Mouse (Mus musculus) ES-E14 (cell line): Measurements from ENCODE around the gene Mafb. TPM values are rescaled to one million over a fixed set of nuclear protein-coding genes. Genes with fewer than 3 reads are reported as not detected.

Source experiments
- DNase-seq: peaks from one replicate; pipeline ENCODE4 v3.0.0-alpha.2; 2013; ENCODE audit warnings: low read depth, low spot score
- H3K27ac ChIP-seq: 2 replicates; pipeline ENCODE4 v1.5.1; 2012; ENCODE audit warnings: low read depth, mild to moderate bottlenecking, low read length, moderate library complexity, mixed read lengths; ENCODE audit not compliant: poor library complexity, insufficient read depth, severe bottlenecking
- H3K36me3 ChIP-seq: 2 replicates; pipeline ENCODE4 v1.6.1; 2012; ENCODE audit warnings: mild to moderate bottlenecking, low read length, moderate library complexity, mixed read lengths; ENCODE audit not compliant: control insufficient read depth, poor library complexity, insufficient read depth, severe bottlenecking
- H3K4me1 ChIP-seq, 2 experiments: fragments of 150-350 bp in 1 of 2; sonication (generic) in 1 of 2; 2 replicates each; pipeline ENCODE4 v1.6.1; 2012; ENCODE audit warnings: low read length in 2 of 2, mild to moderate bottlenecking in 1 of 2, mixed read lengths in 1 of 2; ENCODE audit not compliant: control insufficient read depth in 2 of 2, insufficient read depth in 2 of 2, poor library complexity in 1 of 2
- H3K4me3 ChIP-seq, 2 experiments: fragments of 150-350 bp in 1 of 2; sonication (generic) in 1 of 2; 2 replicates each; pipeline ENCODE4 v1.5.1; 2012; ENCODE audit warnings: low read length in 2 of 2, low read depth in 1 of 2, mild to moderate bottlenecking in 1 of 2, mixed read lengths in 1 of 2; ENCODE audit not compliant: insufficient read depth in 1 of 2, poor library complexity in 1 of 2, severe bottlenecking in 1 of 2
- H3K9ac ChIP-seq: 2 replicates; pipeline ENCODE4 v1.6.1; 2012; ENCODE audit warnings: low read depth, mild to moderate bottlenecking, low read length, mixed read lengths; ENCODE audit not compliant: poor library complexity, insufficient read depth, severe bottlenecking
- H3K9me3 ChIP-seq: fragments of 150-350 bp; sonication (generic); 2 replicates; pipeline ENCODE4 v1.6.1; 2012; ENCODE audit warnings: low read depth, mild to moderate bottlenecking, low read length; ENCODE audit not compliant: control insufficient read depth, insufficient read depth
- CHD2 ChIP-seq: IDR thresholded peaks from 2 replicates; pipeline ENCODE4 v1.6.1; 2014; ENCODE audit warnings: mild to moderate bottlenecking, low read depth, low read length, inconsistent platforms
- HCFC1 ChIP-seq: IDR thresholded peaks from 2 replicates; pipeline ENCODE4 v1.6.1; 2012; ENCODE audit warnings: low read length, inconsistent platforms, borderline replicate concordance; ENCODE audit not compliant: insufficient read depth
- MAFK ChIP-seq: IDR thresholded peaks from 2 replicates; pipeline ENCODE4 v1.6.1; 2014; ENCODE audit warnings: mild to moderate bottlenecking, low read depth, low read length, inconsistent platforms; ENCODE audit not compliant: insufficient read depth
- ZC3H11A ChIP-seq: IDR thresholded peaks from 2 replicates; pipeline ENCODE4 v1.6.1; 2012; ENCODE audit warnings: low read depth, mild to moderate bottlenecking, inconsistent platforms, low read length, borderline replicate concordance
- ZNF384 ChIP-seq: IDR thresholded peaks from 2 replicates; pipeline ENCODE4 v1.6.1; 2012; ENCODE audit warnings: low read depth, low read length, inconsistent platforms
- in situ Hi-C, 2 experiments: fragments of 600-800 bp; cut with MboI; formaldehyde crosslinking; loops; one replicate each; pipeline ENCODE4 v1.15.1; 2025; ENCODE audit warnings: low sequenced_read_pairs in 2 of 2, inconsistent platforms in 1 of 2; ENCODE audit not compliant: unreplicated experiment in 2 of 2
- total RNA-seq: library from RNA; depleted of rRNA; stranded (reverse); fragments of 300-350 nt; gene quantifications from 2 replicates; pipeline ENCODE4 v1.2.3, GENCODE M21; 2012

Gene Mafb
- total RNA-seq, 1 experiment, result 0.45 TPM

- H3K9ac ChIP-seq, result peak overlapping the region; percentile 24; the same call in 1 of the 2 replicates
- TF ChIP-seq HCFC1 (no peak), ZC3H11A (no peak), ZNF384 (no peak), MAFK (no peak), CHD2 (no peak)
- H3K27ac ChIP-seq, result no peak overlapping the region
- H3K4me3 ChIP-seq, result peak overlapping the region; percentile 60 to 70
- H3K36me3 ChIP-seq, result no peaks in the 10 kb centered on the region
- H3K9me3 ChIP-seq, result no peaks in the 10 kb centered on the region
- in situ Hi-C loops, result no loop called here
- no peak for DNase-seq
- peaks cover 0 to 7% of the 10 kb centered on the region in 2 experiments; a peak in 1 of 4 replicates for H3K4me1 ChIP-seq
Observed at GRCm38 (mm10) chr2:160366111-160366979, 520 bp downstream of the Mafb start.

GRCm38 (mm10) chr2:160365107-160365911 lies 1.6 kb downstream of the Mafb start:
- TF ChIP-seq CHD2 (no peak), HCFC1 (no peak), MAFK (no peak), ZC3H11A (no peak), ZNF384 (no peak)
- in situ Hi-C loops, result no loop called here
- H3K9me3 ChIP-seq, result no peaks in the 10 kb centered on the region
- H3K27ac ChIP-seq, result no peak overlapping the region
- peak overlapping the region; percentile 43 to 70; a peak in 3 of 4 replicates for H3K4me3 ChIP-seq
- peaks cover 0 to 7% of the 10 kb centered on the region in 2 experiments; a peak in 1 of 4 replicates for H3K4me1 ChIP-seq
- no peaks in the 10 kb centered on the region for H3K36me3 ChIP-seq
- H3K9ac ChIP-seq, result no peak overlapping the region
- DNase-seq, result peak; percentile 54

- H3K27ac ChIP-seq, result no peak overlapping the region
- no peak overlapping the region for H3K4me3 ChIP-seq
- H3K4me1 ChIP-seq, result peaks cover 0 to 5% of the 10 kb centered on the region in 2 experiments; a peak in 1 of 4 replicates
- H3K9ac ChIP-seq, result no peak overlapping the region
- H3K36me3 ChIP-seq, result no peaks in the 10 kb centered on the region
- H3K9me3 ChIP-seq, result no peaks in the 10 kb centered on the region
- TF ChIP-seq MAFK (no peak), ZNF384 (no peak), CHD2 (no peak), HCFC1 (no peak), ZC3H11A (no peak)
- in situ Hi-C loops, result no loop called here
- DNase-seq, result no peak
Observed at GRCm38 (mm10) chr2:160364666-160365065, 2.2 kb downstream of the Mafb start.

- H3K9me3 ChIP-seq, result no peaks in the 10 kb centered on the region
- TF ChIP-seq ZNF384 (no peak), ZC3H11A (no peak)
- no peak for DNase-seq
- H3K27ac ChIP-seq, result no peak overlapping the region
- in situ Hi-C loops, result no loop called here
- no peaks in the 10 kb centered on the region for H3K36me3 ChIP-seq
- H3K4me1 ChIP-seq, result peaks cover 0 to 5% of the 10 kb centered on the region in 2 experiments; a peak in 1 of 4 replicates
- no peak overlapping the region for H3K4me3 ChIP-seq
- no peak overlapping the region for H3K9ac ChIP-seq
Observed at GRCm38 (mm10) chr2:160364128-160364650, 2.7 kb downstream of the Mafb start.
